Mouse (Mus musculus) ES-E14 (cell line): ENCODE measurements around the gene Mdfi. TPM values are rescaled to one million over a fixed set of nuclear protein-coding genes. Genes with fewer than 3 reads are reported as not detected.
A peak's percentile ranks its signal among the peaks of the same experiment; 100 is the strongest.

Source experiments
- DNase-seq: peaks from one replicate; pipeline ENCODE4 v3.0.0-alpha.2; 2013; ENCODE audit warnings: low read depth, low spot score
- H3K27ac ChIP-seq: 2 replicates; pipeline ENCODE4 v1.5.1; 2012; ENCODE audit warnings: low read depth, mild to moderate bottlenecking, low read length, moderate library complexity, mixed read lengths; ENCODE audit not compliant: poor library complexity, insufficient read depth, severe bottlenecking
- H3K36me3 ChIP-seq: 2 replicates; pipeline ENCODE4 v1.6.1; 2012; ENCODE audit warnings: mild to moderate bottlenecking, low read length, moderate library complexity, mixed read lengths; ENCODE audit not compliant: control insufficient read depth, poor library complexity, insufficient read depth, severe bottlenecking
- H3K4me1 ChIP-seq, 2 experiments: fragments of 150-350 bp in 1 of 2; sonication (generic) in 1 of 2; 2 replicates each; pipeline ENCODE4 v1.6.1; 2012; ENCODE audit warnings: low read length in 2 of 2, mild to moderate bottlenecking in 1 of 2, mixed read lengths in 1 of 2; ENCODE audit not compliant: control insufficient read depth in 2 of 2, insufficient read depth in 2 of 2, poor library complexity in 1 of 2
- H3K4me3 ChIP-seq, 2 experiments: fragments of 150-350 bp in 1 of 2; sonication (generic) in 1 of 2; 2 replicates each; pipeline ENCODE4 v1.5.1; 2012; ENCODE audit warnings: low read length in 2 of 2, low read depth in 1 of 2, mild to moderate bottlenecking in 1 of 2, mixed read lengths in 1 of 2; ENCODE audit not compliant: insufficient read depth in 1 of 2, poor library complexity in 1 of 2, severe bottlenecking in 1 of 2
- H3K9ac ChIP-seq: 2 replicates; pipeline ENCODE4 v1.6.1; 2012; ENCODE audit warnings: low read depth, mild to moderate bottlenecking, low read length, mixed read lengths; ENCODE audit not compliant: poor library complexity, insufficient read depth, severe bottlenecking
- H3K9me3 ChIP-seq: fragments of 150-350 bp; sonication (generic); 2 replicates; pipeline ENCODE4 v1.6.1; 2012; ENCODE audit warnings: low read depth, mild to moderate bottlenecking, low read length; ENCODE audit not compliant: control insufficient read depth, insufficient read depth
- CHD2 ChIP-seq: IDR thresholded peaks from 2 replicates; pipeline ENCODE4 v1.6.1; 2014; ENCODE audit warnings: mild to moderate bottlenecking, low read depth, low read length, inconsistent platforms
- HCFC1 ChIP-seq: IDR thresholded peaks from 2 replicates; pipeline ENCODE4 v1.6.1; 2012; ENCODE audit warnings: low read length, inconsistent platforms, borderline replicate concordance; ENCODE audit not compliant: insufficient read depth
- MAFK ChIP-seq: IDR thresholded peaks from 2 replicates; pipeline ENCODE4 v1.6.1; 2014; ENCODE audit warnings: mild to moderate bottlenecking, low read depth, low read length, inconsistent platforms; ENCODE audit not compliant: insufficient read depth
- ZC3H11A ChIP-seq: IDR thresholded peaks from 2 replicates; pipeline ENCODE4 v1.6.1; 2012; ENCODE audit warnings: low read depth, mild to moderate bottlenecking, inconsistent platforms, low read length, borderline replicate concordance
- ZNF384 ChIP-seq: IDR thresholded peaks from 2 replicates; pipeline ENCODE4 v1.6.1; 2012; ENCODE audit warnings: low read depth, low read length, inconsistent platforms
- in situ Hi-C, 2 experiments: fragments of 600-800 bp; cut with MboI; formaldehyde crosslinking; loops; one replicate each; pipeline ENCODE4 v1.15.1; 2025; ENCODE audit warnings: low sequenced_read_pairs in 2 of 2, inconsistent platforms in 1 of 2; ENCODE audit not compliant: unreplicated experiment in 2 of 2
- total RNA-seq: library from RNA; depleted of rRNA; stranded (reverse); fragments of 300-350 nt; gene quantifications from 2 replicates; pipeline ENCODE4 v1.2.3, GENCODE M21; 2012

The Mdfi gene
- total RNA-seq, 1 experiment, result 15.6 TPM

GRCm38 (mm10) chr17:47805047-47805835, 29.2 kb downstream of the Mdfi start:
- Histone ChIP-seq H3K36me3 (no peaks in the 10 kb centered on the region), H3K9me3 (no peaks in the 10 kb centered on the region), H3K4me3 (peak overlapping the region; percentile 17 to 29; a peak in 2 of 4 replicates), H3K27ac (no peak overlapping the region), H3K9ac (no peak overlapping the region), H3K4me1 (peaks cover 2 to 27% of the 10 kb centered on the region in 2 experiments; a peak in 2 of 4 replicates)
- TF ChIP-seq MAFK, result no peak
- TF ChIP-seq ZNF384, result no peak
- no peak for TF ChIP-seq HCFC1
- TF ChIP-seq ZC3H11A, result no peak
- TF ChIP-seq CHD2, result no peak
- in situ Hi-C loops, result no loop called here
- no peak for DNase-seq

- in situ Hi-C loops, result no loop called here
- TF ChIP-seq ZC3H11A (peak; percentile 17; the same call in 1 of the 2 replicates), HCFC1 (no peak), ZNF384 (no peak)
- Histone ChIP-seq H3K9ac (no peak overlapping the region), H3K4me1 (peaks cover 2 to 23% of the 10 kb centered on the region in 2 experiments; a peak in 2 of 4 replicates), H3K36me3 (no peaks in the 10 kb centered on the region), H3K4me3 (no peak overlapping the region), H3K27ac (no peak overlapping the region), H3K9me3 (no peaks in the 10 kb centered on the region)
- peak; percentile 61 for DNase-seq
Observed at GRCm38 (mm10) chr17:47803662-47804061, 30.8 kb downstream of the Mdfi start.

- DNase-seq, result no peak
- H3K9ac ChIP-seq, result no peak overlapping the region
- H3K4me1 ChIP-seq, result peaks cover 2 to 23% of the 10 kb centered on the region in 2 experiments; a peak in 2 of 4 replicates
- TF ChIP-seq HCFC1 (no peak), CHD2 (no peak), ZC3H11A (no peak), ZNF384 (no peak), MAFK (no peak)
- no peaks in the 10 kb centered on the region for H3K9me3 ChIP-seq
- H3K4me3 ChIP-seq, result no peak overlapping the region
- in situ Hi-C loops, result no loop called here
- no peaks in the 10 kb centered on the region for H3K36me3 ChIP-seq
- no peak overlapping the region for H3K27ac ChIP-seq
Observed at GRCm38 (mm10) chr17:47802806-47803205, 31.7 kb downstream of the Mdfi start.

GRCm38 (mm10) chr17:47797383-47797782, 37.1 kb downstream of the Mdfi start:
- Histone ChIP-seq H3K9me3 (no peaks in the 10 kb centered on the region), H3K9ac (no peak overlapping the region), H3K4me1 (peaks cover 7 to 24% of the 10 kb centered on the region in 2 experiments), H3K27ac (no peak overlapping the region), H3K36me3 (no peaks in the 10 kb centered on the region), H3K4me3 (no peak overlapping the region)
- no peak for DNase-seq
- in situ Hi-C loops, result loop anchor here in 1 of 2 experiments (10.0 kb wide), 1 partner anchor 297 kb away; no protein-coding TSS in a partner anchor
- TF ChIP-seq ZNF384 (no peak), HCFC1 (no peak), ZC3H11A (no peak), CHD2 (no peak), MAFK (no peak)
